ENCODE assay signal across 9 mouse cellular contexts in the genomic region with DNA sequence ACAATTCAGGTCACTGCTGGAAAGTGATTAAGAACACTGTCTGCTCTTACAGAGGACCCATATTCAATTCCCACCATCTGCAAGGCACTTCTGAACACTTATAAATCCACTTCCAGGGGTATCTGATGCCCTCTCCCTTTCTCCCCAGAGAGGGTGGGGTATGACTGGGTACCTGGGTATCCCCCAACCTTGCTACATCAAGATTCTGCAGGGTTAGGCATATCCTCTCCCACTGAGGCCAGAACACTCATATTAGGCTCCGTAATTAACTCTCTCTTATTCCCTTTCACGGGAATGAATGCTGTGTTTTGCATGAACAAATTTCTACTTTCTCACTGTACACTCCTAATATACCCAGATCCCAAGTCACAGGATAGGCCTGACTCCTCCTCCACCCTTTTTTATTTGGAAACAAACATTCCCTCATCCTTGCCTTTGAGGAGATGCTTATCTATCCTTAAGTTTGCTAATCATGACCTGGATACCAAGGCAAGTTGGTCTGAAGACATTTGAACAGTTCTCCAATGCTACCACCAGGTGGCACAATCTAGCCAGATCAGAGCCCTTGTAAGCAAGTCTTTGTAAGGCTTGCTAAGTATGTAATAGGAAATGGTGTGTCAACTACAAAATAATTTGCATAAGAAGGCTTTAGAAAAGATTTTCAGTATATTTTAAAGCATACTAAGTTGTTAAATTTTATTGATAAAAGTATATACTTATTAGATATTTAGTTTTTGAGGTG.
DNase-seq lines count a peak whose midpoint lies in the region; ATAC-seq and TF ChIP-seq lines count a peak whose summit lies in the region.
"Had no signal": no experiment of that assay in that cellular context is flagged by ENCODE, and none has a peak within 500 bp of the region (broad histone marks: within the 10 kb centered on the region; RNA-seq: fewer than 3 reads in every experiment).

No protein-coding gene starts in this region.

- H3K4me2 ChIP-seq in forebrain, embryonic 12.5 days, result no peak overlapping the region
- H3K4me2 ChIP-seq in midbrain, postnatal 0 days (ENCODE audit: low read depth, low read length, poor library complexity, severe bottlenecking), result no peak overlapping the region

- no peak overlapping the region for H3K4me3 ChIP-seq in spleen, adult 2 months (ENCODE audit: extremely low read depth, insufficient read depth, insufficient read length)
- no peak overlapping the region for H3K4me3 ChIP-seq in forebrain, embryonic 12.5 days (replicated peaks)
- no peak overlapping the region for H3K4me3 ChIP-seq in midbrain, postnatal 0 days (ENCODE audit: low read depth, low read length)
- H3K4me3 ChIP-seq: erythroblast, embryonic 14.5 days had no signal

- H3K36me3 ChIP-seq in spleen, adult 2 months (ENCODE audit: control insufficient read depth, insufficient read depth, low read length), result no peaks in the 10 kb centered on the region
- H3K36me3 ChIP-seq in forebrain, embryonic 12.5 days (replicated peaks), result no peaks in the 10 kb centered on the region
- H3K36me3 ChIP-seq in midbrain, postnatal 0 days (ENCODE audit: insufficient read depth, low read length), result no peaks in the 10 kb centered on the region

- TF ChIP-seq POLR2A in spleen, adult 2 months (IDR thresholded peaks at IDR 0.05; ENCODE audit: low read depth, low read length), result no peak

- peak; percentile 19 to 34 for DNase-seq in spleen, adult 2 months (ENCODE audit: low read depth in 1 of 2, low spot score in 2 of 2)
- no peak for DNase-seq in spleen, postnatal 4 days (ENCODE audit: low spot score in 2 of 2)
- peak; percentile 38 for DNase-seq in adrenal gland, postnatal 25 days
- peak; percentile 77 for DNase-seq in induced T-regulatory cell, adult 2 months (ENCODE audit: low read depth)
- peak; percentile 67 to 76 for DNase-seq in left cerebral cortex, postnatal 14 days (ENCODE audit: low spot score in 2 of 2)
- DNase-seq in midbrain, postnatal 0 days (ENCODE audit: low spot score), result peak; percentile 80
- peak; percentile 52 for DNase-seq in thymus, postnatal 14 days

- no peak for TF ChIP-seq CTCF in spleen, adult 2 months (IDR thresholded peaks at IDR 0.05; ENCODE audit: extremely low read depth, insufficient read depth, insufficient read length, insufficient replicate concordance)
- TF ChIP-seq CTCF in midbrain, postnatal 0 days (IDR thresholded peaks at IDR 0.05), result peak; percentile 87

- H3K9ac ChIP-seq in forebrain, embryonic 12.5 days, result no peak overlapping the region
- H3K9ac ChIP-seq in midbrain, postnatal 0 days (replicated peaks; ENCODE audit: low read length, poor library complexity, severe bottlenecking), result no peak overlapping the region

- H3K27ac ChIP-seq in spleen, adult 2 months (ENCODE audit: insufficient read depth, low read length), result no peak overlapping the region
- no peak overlapping the region for H3K27ac ChIP-seq in forebrain, embryonic 12.5 days
- H3K27ac ChIP-seq in midbrain, postnatal 0 days (ENCODE audit: low read depth, low read length), result no peak overlapping the region

- no peaks in the 10 kb centered on the region for H3K9me3 ChIP-seq in forebrain, embryonic 12.5 days
- no peaks in the 10 kb centered on the region for H3K9me3 ChIP-seq in midbrain, postnatal 0 days (ENCODE audit: low read length)

- H3K27me3 ChIP-seq in spleen, adult 2 months (ENCODE audit: control insufficient read depth, insufficient read depth, low read length), result no peaks in the 10 kb centered on the region
- no peaks in the 10 kb centered on the region for H3K27me3 ChIP-seq in forebrain, embryonic 12.5 days
- H3K27me3 ChIP-seq in midbrain, postnatal 0 days (ENCODE audit: insufficient read depth, low read length), result no peaks in the 10 kb centered on the region

- 75% methylated on average over 2 of the region's 2 CpGs for WGBS in spleen, adult 2 months
- 86% methylated on average over 2 of the region's 2 CpGs for WGBS in forebrain, embryonic 12.5 days
- WGBS in midbrain, postnatal 0 days, result 92% methylated on average over 2 of the region's 2 CpGs

- ATAC-seq in forebrain, embryonic 12.5 days (ENCODE audit: low FRiP score), result peak; percentile 74; the same call in 1 of the 2 replicates
- ATAC-seq in midbrain, postnatal 0 days (ENCODE audit: low FRiP score), result peak; percentile 82; the same call in 1 of the 2 replicates

- intact Hi-C loops in left cerebral cortex, postnatal 14 days (cut with DNase I), result loop anchor here (10.0 kb wide), 2 partner anchors 383 to 703 kb away; a partner anchor contains a TSS

- no peaks in the 10 kb centered on the region for H3K4me1 ChIP-seq in spleen, adult 2 months (ENCODE audit: control insufficient read depth, insufficient read depth, insufficient read length)
- H3K4me1 ChIP-seq in forebrain, embryonic 12.5 days, result no peaks in the 10 kb centered on the region
- H3K4me1 ChIP-seq in midbrain, postnatal 0 days (ENCODE audit: insufficient read depth, low read length), result no peaks in the 10 kb centered on the region

Comparison
In these comparisons a context has a peak if more than half of its experiments do, and no peak if none do; other contexts are left out.
1. DNase-seq: peak in spleen, adult 2 months (2 of 2), adrenal gland, postnatal 25 days (single experiment), induced T-regulatory cell, adult 2 months (single experiment), left cerebral cortex, postnatal 14 days (2 of 2), midbrain, postnatal 0 days (single experiment) and thymus, postnatal 14 days (single experiment); none in spleen, postnatal 4 days (0 of 2).